Mouse (Mus musculus): ENCODE results near the gene Dydc2. TPM values are rescaled to one million over a fixed set of nuclear protein-coding genes. Genes with fewer than 3 reads are reported as not detected.

Dydc2 gene
- polyA plus RNA-seq, 1 experiment, result not detected

DNA sequence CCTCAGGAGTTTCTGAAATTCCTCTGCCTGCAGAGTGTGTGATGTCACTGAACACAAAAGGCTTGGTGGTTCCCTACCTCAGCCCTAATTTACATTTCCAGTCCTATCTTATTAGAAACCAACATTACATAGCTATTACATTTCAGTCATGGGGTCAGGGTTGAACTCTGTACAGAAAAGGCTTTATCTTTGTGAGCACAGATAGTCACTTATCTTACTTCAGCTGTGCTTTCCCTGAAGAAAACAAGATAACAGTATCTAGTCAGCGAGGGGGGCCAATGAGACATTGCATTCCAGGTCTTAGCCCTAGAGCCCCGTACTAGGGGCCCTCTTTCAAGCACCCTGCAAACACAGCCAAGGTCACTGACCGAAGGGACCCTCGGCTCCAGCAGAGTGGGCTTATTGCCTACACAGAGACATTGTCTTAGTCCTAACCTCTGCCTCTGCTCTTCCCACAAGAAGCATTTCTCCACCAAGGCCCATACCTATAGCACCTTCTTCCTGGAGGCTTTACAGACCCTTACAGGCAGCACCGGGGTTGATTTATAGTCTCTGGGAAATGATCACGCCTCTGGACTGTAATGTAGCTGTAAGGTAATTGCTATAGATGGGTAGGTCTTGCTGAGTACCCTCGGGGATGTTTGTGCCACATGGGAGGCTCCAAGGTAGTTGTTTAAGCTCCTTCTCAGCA, 43.3 kb downstream of the Dydc2 start:
- Histone ChIP-seq H3K36me3 (ENCODE audit: control insufficient read depth, insufficient read depth, low read length) (no peaks in the 10 kb centered on the region), H3K4me1 (ENCODE audit: control insufficient read depth, insufficient read depth, insufficient read length) (no peaks in the 10 kb centered on the region; the same call in 1 of the 2 replicates), H3K27ac (ENCODE audit: insufficient read depth, low read length) (no peak overlapping the region), H3K4me3 (ENCODE audit: extremely low read depth, insufficient read depth, insufficient read length) (no peak overlapping the region), H3K27me3 (ENCODE audit: control insufficient read depth, insufficient read depth, low read length) (no peaks in the 10 kb centered on the region)
- TF ChIP-seq CTCF (IDR thresholded peaks at IDR 0.05; ENCODE audit: extremely low read depth, insufficient read depth, insufficient read length, insufficient replicate concordance) (no peak), POLR2A (IDR thresholded peaks at IDR 0.05; ENCODE audit: low read depth, low read length) (no peak)
- 73% methylated on average over 7 of the region's 7 CpGs for WGBS
- DNase-seq (ENCODE audit: low read depth in 1 of 2, low spot score in 2 of 2), result no peak

DNA sequence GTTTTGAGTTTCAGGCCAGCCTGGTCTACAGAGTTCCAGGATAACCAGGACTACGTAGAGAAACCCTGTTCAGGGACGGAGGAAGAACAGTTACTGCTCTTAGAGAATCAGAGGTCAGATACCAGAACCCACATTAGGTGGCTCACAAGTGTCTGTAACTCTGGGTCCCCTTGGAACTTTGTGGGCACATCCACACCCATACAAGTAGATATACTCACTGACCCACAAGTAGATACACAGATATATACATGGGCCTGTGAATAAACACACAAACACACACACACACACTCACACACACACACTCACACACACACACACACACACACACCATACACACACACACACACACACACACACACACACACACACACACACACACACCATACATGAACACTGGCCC, 43.9 kb downstream of the Dydc2 start:
- Histone ChIP-seq H3K4me3 (ENCODE audit: extremely low read depth, insufficient read depth, insufficient read length) (no peak overlapping the region), H3K27ac (ENCODE audit: insufficient read depth, low read length) (no peak overlapping the region), H3K4me1 (ENCODE audit: control insufficient read depth, insufficient read depth, insufficient read length) (no peaks in the 10 kb centered on the region; the same call in 1 of the 2 replicates), H3K36me3 (ENCODE audit: control insufficient read depth, insufficient read depth, low read length) (no peaks in the 10 kb centered on the region), H3K27me3 (ENCODE audit: control insufficient read depth, insufficient read depth, low read length) (no peaks in the 10 kb centered on the region)
- DNase-seq (ENCODE audit: low read depth in 1 of 2, low spot score in 2 of 2), result no peak
- TF ChIP-seq CTCF (IDR thresholded peaks at IDR 0.05; ENCODE audit: extremely low read depth, insufficient read depth, insufficient read length, insufficient replicate concordance) (no peak), POLR2A (IDR thresholded peaks at IDR 0.05; ENCODE audit: low read depth, low read length) (no peak)
- 93% methylated on average over 2 of the region's 2 CpGs for WGBS

DNA sequence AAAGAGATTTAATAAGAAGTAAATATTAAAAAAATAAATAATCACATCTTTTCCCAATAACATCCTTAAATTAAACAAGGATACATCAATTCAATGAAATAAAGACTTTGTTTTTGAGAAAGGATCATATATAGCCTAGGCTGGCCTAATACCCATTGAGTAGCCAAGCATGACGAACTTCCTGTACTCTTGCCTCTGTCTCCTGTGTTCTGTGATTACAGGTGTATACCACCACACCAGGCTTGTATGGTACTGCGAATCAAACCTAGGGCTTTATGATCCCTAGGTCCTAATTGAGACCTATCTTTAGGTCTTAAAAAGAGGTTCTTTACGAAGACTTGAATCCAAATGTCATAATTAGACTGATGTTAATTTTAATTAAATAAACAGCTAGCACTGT, 47.8 kb downstream of the Dydc2 start:
- peaks cover 2% of the 10 kb centered on the region for H3K4me1 ChIP-seq (ENCODE audit: control insufficient read depth, insufficient read depth, insufficient read length)
- H3K36me3 ChIP-seq (ENCODE audit: control insufficient read depth, insufficient read depth, low read length), result no peaks in the 10 kb centered on the region
- no peak overlapping the region for H3K4me3 ChIP-seq (ENCODE audit: extremely low read depth, insufficient read depth, insufficient read length)
- no peak for DNase-seq (ENCODE audit: low read depth in 1 of 2, low spot score in 2 of 2)
- no peaks in the 10 kb centered on the region for H3K27me3 ChIP-seq (ENCODE audit: control insufficient read depth, insufficient read depth, low read length)
- WGBS, result 70% methylated on average over 3 of the region's 3 CpGs
- TF ChIP-seq CTCF (IDR thresholded peaks at IDR 0.05; ENCODE audit: extremely low read depth, insufficient read depth, insufficient read length, insufficient replicate concordance) (no peak), POLR2A (IDR thresholded peaks at IDR 0.05; ENCODE audit: low read depth, low read length) (no peak)
- H3K27ac ChIP-seq (ENCODE audit: insufficient read depth, low read length), result no peak overlapping the region

DNA sequence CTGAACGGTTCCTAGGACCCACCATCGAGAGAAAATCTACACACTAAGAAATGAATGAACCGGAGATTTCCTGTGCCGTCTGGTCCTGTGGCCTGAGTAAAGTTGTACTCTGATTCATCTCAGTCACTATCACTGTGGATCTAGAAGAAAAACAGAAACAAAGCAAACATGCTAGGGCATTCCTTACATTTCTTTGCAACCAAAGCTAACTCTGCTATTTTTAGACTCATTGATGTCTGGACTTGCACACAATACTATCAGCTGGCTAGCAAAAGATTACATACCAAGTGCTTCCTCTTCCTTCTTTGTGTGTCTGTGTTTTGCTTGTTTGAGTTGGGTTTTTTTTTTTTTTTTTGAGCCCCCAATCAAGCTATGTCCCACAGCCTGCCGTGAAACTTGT, 51.5 kb downstream of the Dydc2 start:
- WGBS, result 18% methylated on average over 5 of the region's 5 CpGs
- Histone ChIP-seq H3K27ac (ENCODE audit: insufficient read depth, low read length) (no peak overlapping the region), H3K36me3 (ENCODE audit: control insufficient read depth, insufficient read depth, low read length) (no peaks in the 10 kb centered on the region), H3K4me1 (ENCODE audit: control insufficient read depth, insufficient read depth, insufficient read length) (peaks cover 8% of the 10 kb centered on the region; the same call in 1 of the 2 replicates), H3K27me3 (ENCODE audit: control insufficient read depth, insufficient read depth, low read length) (no peaks in the 10 kb centered on the region), H3K4me3 (ENCODE audit: extremely low read depth, insufficient read depth, insufficient read length) (no peak overlapping the region)
- no peak for TF ChIP-seq POLR2A (IDR thresholded peaks at IDR 0.05; ENCODE audit: low read depth, low read length)
- TF ChIP-seq CTCF (IDR thresholded peaks at IDR 0.05; ENCODE audit: extremely low read depth, insufficient read depth, insufficient read length, insufficient replicate concordance), result no peak
- no peak for DNase-seq (ENCODE audit: low read depth in 1 of 2, low spot score in 2 of 2)

DNA sequence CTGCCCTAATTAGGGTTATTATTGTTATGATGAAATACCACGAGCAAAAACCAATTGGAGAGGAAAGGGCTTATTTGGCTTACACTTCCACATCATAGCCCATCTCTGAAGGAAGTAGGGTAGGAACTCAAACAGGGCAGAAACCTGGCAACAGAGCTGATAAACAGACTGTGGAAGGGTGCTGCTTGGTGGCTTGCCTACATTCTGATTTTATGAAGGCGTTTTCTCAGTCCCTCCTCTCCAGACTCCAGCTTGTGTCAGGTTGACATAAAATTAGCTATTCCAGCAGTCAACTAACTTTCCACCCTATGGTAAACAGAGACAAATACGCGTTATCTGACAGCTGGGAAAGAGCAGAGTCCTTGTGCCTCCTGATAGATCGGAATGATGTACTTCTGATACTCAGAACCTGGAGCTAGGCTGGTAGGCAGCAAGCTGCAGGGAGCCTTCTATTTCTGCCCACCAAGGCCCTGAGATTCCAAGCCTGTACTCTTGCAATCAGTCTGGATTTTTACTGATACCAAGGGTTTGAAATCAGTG, 54.2 kb downstream of the Dydc2 start:
- Histone ChIP-seq H3K4me3 (ENCODE audit: extremely low read depth, insufficient read depth, insufficient read length) (no peak overlapping the region), H3K36me3 (ENCODE audit: control insufficient read depth, insufficient read depth, low read length) (no peaks in the 10 kb centered on the region), H3K27ac (ENCODE audit: insufficient read depth, low read length) (no peak overlapping the region), H3K4me1 (ENCODE audit: control insufficient read depth, insufficient read depth, insufficient read length) (peaks cover 8% of the 10 kb centered on the region; the same call in 1 of the 2 replicates), H3K27me3 (ENCODE audit: control insufficient read depth, insufficient read depth, low read length) (no peaks in the 10 kb centered on the region)
- DNase-seq (ENCODE audit: low read depth in 1 of 2, low spot score in 2 of 2), result no peak
- TF ChIP-seq POLR2A (IDR thresholded peaks at IDR 0.05; ENCODE audit: low read depth, low read length) (no peak), CTCF (IDR thresholded peaks at IDR 0.05; ENCODE audit: extremely low read depth, insufficient read depth, insufficient read length, insufficient replicate concordance) (no peak)
- 66% methylated on average over 5 of the region's 5 CpGs for WGBS

DNA sequence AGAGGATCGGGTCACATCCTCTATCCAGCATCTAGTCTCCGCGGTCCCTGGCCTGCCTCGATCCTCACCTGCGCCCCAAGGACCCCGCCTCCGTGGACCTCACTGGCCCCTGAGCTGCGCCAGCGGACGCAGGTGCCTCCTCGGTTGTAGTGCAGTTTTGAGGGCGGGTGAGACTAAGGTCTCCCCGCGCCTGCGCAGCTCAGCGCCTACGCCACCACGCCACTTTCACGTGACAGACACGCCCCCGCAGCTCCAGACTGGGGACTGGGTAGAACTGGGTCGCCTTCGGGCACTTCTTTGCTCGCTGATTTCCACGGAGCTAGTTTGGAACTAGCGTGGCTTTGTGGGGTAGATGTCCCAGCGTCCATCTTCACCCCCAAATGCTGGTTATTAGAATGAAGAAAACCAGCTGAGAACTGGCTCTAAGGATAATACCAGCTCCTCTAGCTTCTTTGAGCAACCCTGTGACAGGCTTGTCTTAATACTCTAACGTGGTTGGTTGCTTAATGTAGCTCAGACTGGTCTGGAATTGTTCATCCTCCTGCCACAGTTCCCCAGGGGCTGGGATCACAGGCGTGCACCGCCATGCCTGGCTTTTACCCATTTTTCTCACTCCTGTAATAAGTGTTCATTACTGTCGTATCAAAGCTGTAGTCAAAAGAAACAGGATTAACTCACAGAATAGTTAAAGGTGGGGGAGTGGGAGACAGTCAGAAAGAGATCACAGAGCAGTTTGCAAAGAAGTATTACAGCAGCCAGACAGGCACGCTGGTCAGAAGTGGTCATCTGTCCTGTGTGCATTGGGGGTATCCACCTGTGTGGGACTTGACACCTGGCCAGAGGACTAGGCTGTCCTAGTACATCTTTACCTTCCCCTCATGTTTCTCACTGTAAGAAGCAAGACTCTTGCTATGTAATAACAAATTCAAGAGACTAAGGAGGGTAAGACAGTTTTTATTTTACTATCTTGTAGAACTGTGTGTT, 55.1 kb downstream of the Dydc2 start, which contains the start of gene Fam213a:
Fam213a (minus strand) TSS at position 159 of the 984 bp plus-strand sequence.
- no peaks in the 10 kb centered on the region for H3K36me3 ChIP-seq (ENCODE audit: control insufficient read depth, insufficient read depth, low read length)
- H3K4me3 ChIP-seq (ENCODE audit: extremely low read depth, insufficient read depth, insufficient read length), result peak within 1 kb of the TSS; percentile 82
- H3K27ac ChIP-seq (ENCODE audit: insufficient read depth, low read length), result peak within 1 kb of the TSS; percentile 39; the same call in 1 of the 2 replicates
- no peaks in the 10 kb centered on the region for H3K27me3 ChIP-seq (ENCODE audit: control insufficient read depth, insufficient read depth, low read length)
- WGBS, result 6% methylated on average over 32 of the region's 32 CpGs
- TF ChIP-seq POLR2A (IDR thresholded peaks at IDR 0.05; ENCODE audit: low read depth, low read length), result peak; percentile 61
- no peak for TF ChIP-seq CTCF (IDR thresholded peaks at IDR 0.05; ENCODE audit: extremely low read depth, insufficient read depth, insufficient read length, insufficient replicate concordance)
- H3K4me1 ChIP-seq (ENCODE audit: control insufficient read depth, insufficient read depth, insufficient read length), result peaks cover 8% of the 10 kb centered on the region; the same call in 1 of the 2 replicates
- DNase-seq (ENCODE audit: low read depth in 1 of 2, low spot score in 2 of 2), result peak; percentile 78 to 90
